Mouse (Mus musculus): ENCODE measurements around the gene Ptpra. TPM values are rescaled to one million over a fixed set of nuclear protein-coding genes. Genes with fewer than 3 reads are reported as not detected.

Ptpra gene
- polyA plus RNA-seq, 1 experiment from 2014 or later: 96.8 TPM

- Histone ChIP-seq H3K4me2 (ENCODE audit: low read depth, low read length) (no peak overlapping the region), H3K4me1 (ENCODE audit: control insufficient read depth, insufficient read depth, low read length) (no peaks in the 10 kb centered on the region), H3K4me3 (ENCODE audit: low read depth, low read length) (no peak overlapping the region), H3K27me3 (ENCODE audit: control insufficient read depth, insufficient read depth, low read length) (no peaks in the 10 kb centered on the region), H3K36me3 (replicated peaks; ENCODE audit: control insufficient read depth, insufficient read depth, low read depth, low read length) (no peaks in the 10 kb centered on the region), H3K9me3 (replicated peaks; ENCODE audit: control insufficient read depth, low read length) (no peaks in the 10 kb centered on the region), H3K27ac (replicated peaks; ENCODE audit: low read depth, low read length) (no peak overlapping the region), H3K9ac (replicated peaks; ENCODE audit: low read length) (no peak overlapping the region)
- DNase-seq (ENCODE audit: low spot score) (peak; percentile 6), ATAC-seq (replicated peaks; ENCODE audit: insufficient number of reproducible peaks, low FRiP score, low TSS enrichment, low read depth) (no peak)
- 61% methylated on average over 15 of the region's 15 CpGs for WGBS
These were observed 11.4 kb downstream of the Ptpra start for GRCm38 (mm10) chr2:130461287-130462071.

- Histone ChIP-seq H3K4me3 (ENCODE audit: low read depth, low read length) (no peak overlapping the region), H3K27me3 (ENCODE audit: control insufficient read depth, insufficient read depth, low read length) (no peaks in the 10 kb centered on the region), H3K27ac (replicated peaks; ENCODE audit: low read depth, low read length) (no peak overlapping the region), H3K4me1 (ENCODE audit: control insufficient read depth, insufficient read depth, low read length) (no peaks in the 10 kb centered on the region), H3K4me2 (ENCODE audit: low read depth, low read length) (no peak overlapping the region), H3K36me3 (replicated peaks; ENCODE audit: control insufficient read depth, insufficient read depth, low read depth, low read length) (no peaks in the 10 kb centered on the region), H3K9me3 (replicated peaks; ENCODE audit: control insufficient read depth, low read length) (no peaks in the 10 kb centered on the region), H3K9ac (replicated peaks; ENCODE audit: low read length) (no peak overlapping the region)
- WGBS: 81% methylated on average over 1 of the region's 1 CpGs
- no peak for ATAC-seq (replicated peaks; ENCODE audit: insufficient number of reproducible peaks, low FRiP score, low TSS enrichment, low read depth)
- DNase-seq (ENCODE audit: low spot score): no peak
These were observed 16.4 kb downstream of the Ptpra start for GRCm38 (mm10) chr2:130466438-130466837.

- no peaks in the 10 kb centered on the region for H3K4me1 ChIP-seq (ENCODE audit: control insufficient read depth, insufficient read depth, low read length)
- no peak overlapping the region for H3K4me3 ChIP-seq (ENCODE audit: low read depth, low read length)
- no peak overlapping the region for H3K4me2 ChIP-seq (ENCODE audit: low read depth, low read length)
- no peak overlapping the region for H3K27ac ChIP-seq (replicated peaks; ENCODE audit: low read depth, low read length)
- no peaks in the 10 kb centered on the region for H3K27me3 ChIP-seq (ENCODE audit: control insufficient read depth, insufficient read depth, low read length)
- 69% methylated on average over 4 of the region's 4 CpGs for WGBS
- ATAC-seq (replicated peaks; ENCODE audit: insufficient number of reproducible peaks, low FRiP score, low TSS enrichment, low read depth): no peak
- no peaks in the 10 kb centered on the region for H3K9me3 ChIP-seq (replicated peaks; ENCODE audit: control insufficient read depth, low read length)
- peak; percentile 30 for DNase-seq (ENCODE audit: low spot score)
- no peaks in the 10 kb centered on the region for H3K36me3 ChIP-seq (replicated peaks; ENCODE audit: control insufficient read depth, insufficient read depth, low read depth, low read length)
- H3K9ac ChIP-seq (replicated peaks; ENCODE audit: low read length): no peak overlapping the region
These were observed 19.3 kb downstream of the Ptpra start for GRCm38 (mm10) chr2:130469366-130469765.

- WGBS: 82% methylated on average over 2 of the region's 2 CpGs
- Histone ChIP-seq H3K9ac (replicated peaks; ENCODE audit: low read length) (no peak overlapping the region), H3K4me2 (ENCODE audit: low read depth, low read length) (no peak overlapping the region), H3K4me1 (ENCODE audit: control insufficient read depth, insufficient read depth, low read length) (no peaks in the 10 kb centered on the region), H3K36me3 (replicated peaks; ENCODE audit: control insufficient read depth, insufficient read depth, low read depth, low read length) (no peaks in the 10 kb centered on the region), H3K4me3 (ENCODE audit: low read depth, low read length) (no peak overlapping the region), H3K9me3 (replicated peaks; ENCODE audit: control insufficient read depth, low read length) (no peaks in the 10 kb centered on the region), H3K27ac (replicated peaks; ENCODE audit: low read depth, low read length) (no peak overlapping the region), H3K27me3 (ENCODE audit: control insufficient read depth, insufficient read depth, low read length) (no peaks in the 10 kb centered on the region)
- DNase-seq (ENCODE audit: low spot score): no peak
- ATAC-seq (replicated peaks; ENCODE audit: insufficient number of reproducible peaks, low FRiP score, low TSS enrichment, low read depth): no peak
These were observed 19.9 kb downstream of the Ptpra start for GRCm38 (mm10) chr2:130469935-130470334.

GRCm38 (mm10) chr2:130472908-130473510 lies 22.9 kb downstream of the Ptpra start:
- Histone ChIP-seq H3K27ac (replicated peaks; ENCODE audit: low read depth, low read length) (no peak overlapping the region), H3K4me1 (ENCODE audit: control insufficient read depth, insufficient read depth, low read length) (no peaks in the 10 kb centered on the region), H3K9ac (replicated peaks; ENCODE audit: low read length) (no peak overlapping the region), H3K4me2 (ENCODE audit: low read depth, low read length) (no peak overlapping the region), H3K9me3 (replicated peaks; ENCODE audit: control insufficient read depth, low read length) (no peaks in the 10 kb centered on the region), H3K27me3 (ENCODE audit: control insufficient read depth, insufficient read depth, low read length) (no peaks in the 10 kb centered on the region), H3K36me3 (replicated peaks; ENCODE audit: control insufficient read depth, insufficient read depth, low read depth, low read length) (no peaks in the 10 kb centered on the region), H3K4me3 (ENCODE audit: low read depth, low read length) (no peak overlapping the region)
- ATAC-seq (replicated peaks; ENCODE audit: insufficient number of reproducible peaks, low FRiP score, low TSS enrichment, low read depth) (no peak), DNase-seq (ENCODE audit: low spot score) (no peak)
- whole genome bisulfite sequencing: 83% methylated on average over 8 of the region's 8 CpGs

- no peak overlapping the region for H3K9ac ChIP-seq (replicated peaks; ENCODE audit: low read length)
- WGBS: 94% methylated on average over 11 of the region's 11 CpGs
- no peaks in the 10 kb centered on the region for H3K9me3 ChIP-seq (replicated peaks; ENCODE audit: control insufficient read depth, low read length)
- no peaks in the 10 kb centered on the region for H3K27me3 ChIP-seq (ENCODE audit: control insufficient read depth, insufficient read depth, low read length)
- no peak overlapping the region for H3K4me3 ChIP-seq (ENCODE audit: low read depth, low read length)
- H3K36me3 ChIP-seq (replicated peaks; ENCODE audit: control insufficient read depth, insufficient read depth, low read depth, low read length): no peaks in the 10 kb centered on the region
- H3K4me2 ChIP-seq (ENCODE audit: low read depth, low read length): no peak overlapping the region
- H3K4me1 ChIP-seq (ENCODE audit: control insufficient read depth, insufficient read depth, low read length): no peaks in the 10 kb centered on the region
- DNase-seq (ENCODE audit: low spot score) (no peak), ATAC-seq (replicated peaks; ENCODE audit: insufficient number of reproducible peaks, low FRiP score, low TSS enrichment, low read depth) (no peak)
- no peak overlapping the region for H3K27ac ChIP-seq (replicated peaks; ENCODE audit: low read depth, low read length)
These were observed 25.7 kb downstream of the Ptpra start for GRCm38 (mm10) chr2:130475764-130476163.

GRCm38 (mm10) chr2:130476666-130477297 lies 26.7 kb downstream of the Ptpra start:
- 84% methylated on average over 6 of the region's 6 CpGs for WGBS

GRCm38 (mm10) chr2:130482177-130482576 lies 32.1 kb downstream of the Ptpra start:
- Histone ChIP-seq H3K27me3 (ENCODE audit: control insufficient read depth, insufficient read depth, low read length) (no peaks in the 10 kb centered on the region), H3K4me3 (ENCODE audit: low read depth, low read length) (no peak overlapping the region), H3K27ac (replicated peaks; ENCODE audit: low read depth, low read length) (no peak overlapping the region), H3K9ac (replicated peaks; ENCODE audit: low read length) (no peak overlapping the region), H3K9me3 (replicated peaks; ENCODE audit: control insufficient read depth, low read length) (no peaks in the 10 kb centered on the region), H3K4me2 (ENCODE audit: low read depth, low read length) (no peak overlapping the region), H3K36me3 (replicated peaks; ENCODE audit: control insufficient read depth, insufficient read depth, low read depth, low read length) (no peaks in the 10 kb centered on the region), H3K4me1 (ENCODE audit: control insufficient read depth, insufficient read depth, low read length) (no peaks in the 10 kb centered on the region)
- ATAC-seq (replicated peaks; ENCODE audit: insufficient number of reproducible peaks, low FRiP score, low TSS enrichment, low read depth) (no peak), DNase-seq (ENCODE audit: low spot score) (no peak)
- 91% methylated on average over 4 of the region's 4 CpGs for WGBS

More at GRCm38 (mm10) chr2:130476666-130477297, 26.7 kb downstream of the Ptpra start:
- Histone ChIP-seq H3K9ac (replicated peaks; ENCODE audit: low read length) (no peak overlapping the region), H3K4me1 (ENCODE audit: control insufficient read depth, insufficient read depth, low read length) (no peaks in the 10 kb centered on the region), H3K27ac (replicated peaks; ENCODE audit: low read depth, low read length) (no peak overlapping the region), H3K27me3 (ENCODE audit: control insufficient read depth, insufficient read depth, low read length) (no peaks in the 10 kb centered on the region), H3K36me3 (replicated peaks; ENCODE audit: control insufficient read depth, insufficient read depth, low read depth, low read length) (no peaks in the 10 kb centered on the region), H3K4me3 (ENCODE audit: low read depth, low read length) (no peak overlapping the region), H3K9me3 (replicated peaks; ENCODE audit: control insufficient read depth, low read length) (no peaks in the 10 kb centered on the region), H3K4me2 (ENCODE audit: low read depth, low read length) (no peak overlapping the region)
- ATAC-seq (replicated peaks; ENCODE audit: insufficient number of reproducible peaks, low FRiP score, low TSS enrichment, low read depth) (no peak), DNase-seq (ENCODE audit: low spot score) (no peak)

Data from embryonic facial prominence, embryonic 11.5 days (tissue).